Mouse (Mus musculus) cerebellum, adult (tissue): ENCODE results near the gene Steap1.
A peak's percentile ranks its signal among the peaks of the same experiment; 100 is the strongest.

ENCODE experiments used
- ATAC-seq: cut with Nextera tagmentation; 2 replicates; pipeline ENCODE4 v1.9.2; 2017; ENCODE audit warnings: mild to moderate bottlenecking, moderate library complexity, mixed read lengths; ENCODE audit not compliant: insufficient number of reproducible peaks, low FRiP score, low TSS enrichment

The Steap1 gene

DNA sequence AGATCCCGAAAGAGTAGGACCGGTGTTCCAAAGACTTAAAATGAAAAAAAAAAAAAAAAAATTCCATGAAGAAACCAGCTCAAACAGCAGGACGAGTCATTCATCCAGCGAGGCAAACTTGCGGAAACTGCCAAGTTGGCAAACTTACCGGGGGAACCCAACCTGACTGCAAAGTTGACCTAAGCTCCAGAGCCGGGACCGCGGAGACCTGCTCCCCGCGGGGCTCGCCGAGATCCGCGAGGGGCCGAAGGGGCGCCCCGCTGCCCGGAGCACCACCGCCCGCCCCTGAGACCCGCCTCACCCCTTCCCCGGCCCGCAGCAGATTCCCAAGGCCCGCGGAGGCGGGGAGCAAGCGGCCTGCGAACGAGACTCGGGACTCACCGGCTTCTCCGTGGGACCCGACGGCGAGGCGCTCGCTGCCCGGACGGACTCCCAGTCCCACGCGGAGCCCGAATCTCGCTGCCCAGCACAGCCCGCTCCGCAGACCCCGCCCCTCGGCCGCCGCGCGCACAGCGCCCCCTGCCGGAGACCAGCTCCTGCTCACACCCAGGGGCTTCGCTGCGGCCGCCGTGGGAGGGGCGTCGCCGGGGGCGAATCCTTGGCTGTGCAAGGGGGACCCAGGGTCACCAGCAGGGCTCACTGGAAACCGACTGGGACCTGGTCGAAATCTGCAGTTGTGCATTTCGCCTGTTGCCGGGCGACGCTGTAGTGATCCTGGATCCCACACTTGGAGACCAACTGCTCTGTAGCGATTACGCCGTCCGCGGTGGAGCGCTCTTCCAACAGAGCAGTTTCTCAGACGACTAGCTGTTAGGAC, at the start of gene Steap1:
TSS of gene Steap1 (minus strand) at position 461 of the 817 bp plus-strand sequence.
- peak; percentile 88 for ATAC-seq

GRCm38 (mm10) chr5:5787106-5787505, 38.0 kb upstream of the Steap1 start:
- ATAC-seq = no peak

- no peak for ATAC-seq
These were observed 7.4 kb upstream of the Steap1 start for GRCm38 (mm10) chr5:5756392-5757019.

DNA sequence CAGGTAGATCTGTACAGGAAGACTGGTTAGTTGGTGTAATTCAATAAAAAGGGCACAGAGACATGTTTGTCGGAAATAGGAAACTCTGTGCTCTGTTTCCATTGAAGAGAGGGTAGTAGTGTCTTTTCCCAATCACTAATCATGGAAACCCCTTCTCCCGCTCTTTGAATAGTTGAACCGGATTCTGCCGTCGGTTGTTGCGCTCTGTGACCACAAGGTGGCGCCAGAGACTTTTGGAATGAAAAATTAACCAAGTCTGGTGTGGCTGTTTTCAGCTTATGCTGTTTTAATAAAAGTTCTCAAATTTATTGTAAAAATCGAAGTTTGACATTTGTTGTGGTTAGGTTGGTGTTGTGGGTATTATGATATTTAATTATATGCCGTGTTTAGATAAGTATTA, 5.9 kb upstream of the Steap1 start:
- ATAC-seq = no peak

DNA sequence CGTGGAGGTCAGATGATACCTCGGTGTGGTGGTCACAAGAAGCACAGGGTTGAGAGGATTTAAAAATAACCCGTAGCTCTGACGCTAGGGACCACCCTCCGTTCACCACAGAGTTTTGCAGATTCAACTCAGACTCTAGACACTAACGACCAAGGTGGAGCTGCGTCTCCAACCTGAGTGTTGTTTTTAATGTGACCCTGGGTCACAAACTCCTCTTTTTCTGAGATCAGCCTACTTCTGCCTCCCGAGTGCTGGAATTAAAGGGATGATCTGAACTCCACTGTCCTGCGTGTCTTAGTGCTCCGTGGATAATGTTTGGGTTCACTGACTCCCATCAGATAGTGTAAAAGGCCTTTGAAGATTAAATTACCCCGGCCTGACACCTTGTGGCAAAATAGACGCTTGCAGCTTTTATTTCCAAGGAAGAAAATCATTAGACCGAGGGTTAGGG, 671 bp upstream of the Steap1 start:
- ATAC-seq = peak; percentile 62

DNA sequence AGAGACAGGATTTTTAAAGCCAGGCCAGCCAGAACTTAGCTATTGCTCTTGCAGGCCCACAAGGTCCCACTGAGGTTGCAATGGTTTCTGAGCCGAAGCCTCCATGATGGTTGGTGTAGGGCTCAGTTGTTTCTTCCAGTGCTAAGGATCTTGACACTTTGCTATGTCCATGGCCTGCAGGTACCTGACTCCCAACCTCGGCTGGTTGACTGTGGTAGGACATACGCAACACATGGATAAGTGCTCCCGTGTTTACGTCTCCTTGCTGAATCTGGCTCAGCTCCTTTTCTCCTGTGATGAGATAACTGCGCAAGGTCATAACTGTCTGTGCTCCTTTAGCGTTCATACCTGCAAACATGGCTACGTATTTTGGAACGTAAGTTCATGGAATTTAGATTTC, 14.7 kb downstream of the Steap1 start:
- no peak for ATAC-seq

- ATAC-seq = no peak
These were observed 16.3 kb downstream of the Steap1 start for GRCm38 (mm10) chr5:5732858-5733257.

DNA sequence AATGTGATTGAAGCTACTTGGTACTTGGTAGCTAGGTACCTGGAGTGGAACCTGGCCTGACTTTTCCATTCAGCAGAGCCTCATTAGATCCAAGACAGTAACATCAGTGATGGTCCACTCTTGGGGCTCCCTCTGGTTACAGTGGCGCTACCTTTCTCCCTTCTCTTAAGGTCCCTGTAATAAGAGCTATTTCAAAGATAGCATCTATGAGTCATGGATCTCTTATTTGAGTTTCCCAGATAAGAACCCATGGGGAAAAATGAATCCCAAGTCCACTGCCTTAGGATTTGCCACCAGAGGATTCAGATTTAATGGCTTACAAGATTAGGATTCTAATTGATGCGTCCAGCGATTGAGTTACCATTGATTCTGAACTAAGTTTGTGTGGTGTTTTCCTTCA, 16.9 kb downstream of the Steap1 start:
- ATAC-seq = no peak

DNA sequence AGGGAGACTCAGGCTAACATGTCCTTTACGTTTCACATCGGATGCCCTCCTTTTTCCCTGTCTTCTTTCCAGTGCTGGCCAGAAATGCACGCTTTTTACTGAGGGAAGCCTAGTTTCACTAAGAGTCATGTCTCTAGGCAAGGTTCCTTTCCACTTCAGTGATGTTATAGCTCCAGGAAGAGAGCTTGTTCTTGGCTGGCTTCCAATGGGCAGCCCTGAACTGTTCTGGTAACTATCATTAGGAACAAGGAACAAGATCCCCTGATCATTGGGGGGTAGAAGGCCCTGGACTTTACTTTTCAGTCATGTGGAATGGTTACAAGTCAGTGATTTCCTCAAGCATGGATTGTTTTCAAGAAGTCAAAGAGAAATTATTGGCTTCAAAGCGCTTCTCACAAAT, 19.2 kb downstream of the Steap1 start:
- no peak for ATAC-seq

- ATAC-seq = no peak
These were observed 26.9 kb downstream of the Steap1 start for GRCm38 (mm10) chr5:5722217-5722616.

- no peak for ATAC-seq
These were observed 38.1 kb downstream of the Steap1 start for GRCm38 (mm10) chr5:5711032-5711431.

- ATAC-seq = no peak
These were observed 41.5 kb downstream of the Steap1 start for GRCm38 (mm10) chr5:5707341-5708278.

DNA sequence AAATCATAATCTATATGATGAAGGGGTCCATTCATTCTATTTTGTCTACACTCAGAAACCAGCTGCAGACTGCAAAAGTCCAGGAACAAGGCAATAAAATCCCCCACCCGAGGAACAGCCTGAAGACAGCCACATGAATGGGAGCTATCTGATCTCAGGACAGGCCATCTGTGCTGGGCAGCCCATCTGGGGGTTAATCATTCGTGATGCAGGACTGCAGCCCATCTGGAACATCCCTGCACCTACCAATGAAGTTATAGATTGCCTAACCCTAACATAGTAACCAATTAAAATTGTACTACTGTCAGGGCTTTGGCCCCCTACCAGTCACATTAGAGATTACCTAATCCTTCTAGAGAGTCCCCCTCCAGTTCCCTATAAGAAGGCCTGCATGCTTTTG, 44.1 kb downstream of the Steap1 start:
- ATAC-seq = no peak

GRCm38 (mm10) chr5:5700386-5700785, 48.7 kb downstream of the Steap1 start:
- ATAC-seq = no peak

DNA sequence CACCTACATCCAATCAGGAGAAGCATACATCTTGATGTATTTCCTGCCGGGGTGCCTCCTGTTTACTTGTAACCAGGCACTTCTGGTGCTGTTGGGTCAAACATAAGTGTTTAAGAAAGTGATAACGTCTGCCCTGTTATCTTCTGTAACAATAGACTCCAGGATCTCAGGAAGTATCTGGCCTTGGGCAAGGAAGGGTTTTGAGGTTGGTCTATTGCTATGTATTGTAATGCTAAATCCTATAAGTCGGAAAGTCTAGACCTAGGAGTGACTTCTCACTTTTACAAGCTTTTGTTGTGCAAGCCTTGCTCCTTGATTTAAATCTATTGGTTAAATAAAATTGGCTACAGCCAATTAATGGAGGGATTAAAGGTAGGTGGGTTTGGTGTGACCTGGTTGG, 50.3 kb downstream of the Steap1 start:
- ATAC-seq = no peak

- ATAC-seq = no peak
These were observed 53.7 kb downstream of the Steap1 start for GRCm38 (mm10) chr5:5695401-5695942.

- ATAC-seq = peak; percentile 86
These were observed 55.0 kb downstream of the Steap1 start, which contains the start of gene Steap2 for GRCm38 (mm10) chr5:5693956-5694653. Gene Steap2, minus strand, starts transcription at chr5:5694578.

GRCm38 (mm10) chr5:5693541-5693955, 55.6 kb downstream of the Steap1 start:
- peak; percentile 23; the same call in 1 of the 2 replicates for ATAC-seq

DNA sequence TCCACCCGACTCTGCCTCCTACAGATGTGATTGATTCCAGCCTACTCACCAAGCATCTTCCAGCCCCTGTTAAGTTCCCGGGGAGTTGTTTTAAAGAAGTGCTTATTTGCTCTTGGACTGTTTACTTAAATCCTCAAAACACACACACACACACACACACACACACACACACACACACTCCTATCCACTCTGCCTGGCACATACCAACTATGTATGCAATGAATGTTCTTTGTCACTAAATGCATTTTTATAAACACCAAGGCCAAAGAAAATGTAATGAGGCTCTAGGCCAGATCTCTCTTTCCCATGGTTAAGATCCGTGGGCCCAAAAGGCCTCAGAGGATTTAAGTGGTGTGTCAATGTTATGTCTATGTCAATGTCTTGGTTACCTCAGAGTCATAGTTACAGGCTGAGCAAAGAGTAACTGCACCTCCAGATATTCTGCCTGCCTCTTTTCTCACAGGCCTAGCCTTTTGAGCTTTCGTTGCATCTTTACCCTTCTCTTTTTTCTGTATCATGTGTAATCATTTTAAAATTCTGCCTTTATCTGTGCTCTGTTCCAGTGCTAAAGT, 56.9 kb downstream of the Steap1 start:
- ATAC-seq = no peak
